Comparison of ENCODE assay signal across 10 mouse cellular contexts in the genomic region with DNA sequence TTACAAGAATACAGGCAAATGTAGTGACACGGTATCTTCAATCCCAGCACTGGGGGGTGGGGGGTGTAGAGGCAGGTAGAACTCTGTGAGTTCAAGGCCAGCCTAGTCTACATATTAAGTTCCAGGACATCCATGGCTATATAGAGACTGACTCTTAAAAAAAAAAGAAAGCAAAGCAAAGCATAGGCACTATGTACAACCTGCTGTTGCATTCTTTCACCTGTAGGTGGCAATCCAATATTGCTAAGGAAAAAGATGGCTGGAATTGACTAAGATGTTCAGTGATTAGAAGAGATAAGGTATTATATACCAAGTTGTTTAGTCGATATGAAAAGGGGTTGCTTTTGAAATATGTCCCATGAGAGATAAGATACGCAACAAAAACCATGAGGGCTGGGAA. TPM values are rescaled to one million over a fixed set of nuclear protein-coding genes. Genes with fewer than 3 reads are reported as not detected.
DNase-seq lines count a peak whose midpoint lies in the region; ATAC-seq lines count a peak whose summit lies in the region.
"Had no signal": no experiment of that assay in that cellular context is flagged by ENCODE, and none has a peak within 500 bp of the region (broad histone marks: within the 10 kb centered on the region; RNA-seq: fewer than 3 reads in every experiment).

No protein-coding gene starts in this region.

- no peaks in the 10 kb centered on the region for H3K27me3 ChIP-seq in neural tube, embryonic 14.5 days (ENCODE audit: control insufficient read depth, insufficient read depth, low read length)
- H3K27me3 ChIP-seq: embryonic facial prominence, embryonic 13.5 days; liver, embryonic 13.5 days had no signal

- H3K4me3 ChIP-seq in neural tube, embryonic 14.5 days (ENCODE audit: low read depth, low read length): no peak overlapping the region
- H3K4me3 ChIP-seq: embryonic facial prominence, embryonic 13.5 days; liver, embryonic 13.5 days had no signal

- WGBS in neural tube, embryonic 14.5 days: 69% methylated on average over 3 of the region's 3 CpGs

- no peak overlapping the region for H3K27ac ChIP-seq in neural tube, embryonic 14.5 days (ENCODE audit: low read depth, low read length)
- H3K27ac ChIP-seq: embryonic facial prominence, embryonic 13.5 days; liver, embryonic 13.5 days had no signal

- no peaks in the 10 kb centered on the region for H3K36me3 ChIP-seq in neural tube, embryonic 14.5 days (ENCODE audit: control insufficient read depth, insufficient read depth, low read length)
- H3K36me3 ChIP-seq: embryonic facial prominence, embryonic 13.5 days had no signal

- H3K4me1 ChIP-seq in neural tube, embryonic 14.5 days (ENCODE audit: control insufficient read depth, insufficient read depth, low read length): no peaks in the 10 kb centered on the region
- H3K4me1 ChIP-seq: embryonic facial prominence, embryonic 13.5 days had no signal

- H3K4me2 ChIP-seq in neural tube, embryonic 14.5 days (ENCODE audit: low read depth, low read length): no peak overlapping the region
- H3K4me2 ChIP-seq: embryonic facial prominence, embryonic 13.5 days; liver, embryonic 13.5 days had no signal

- DNase-seq in kidney, adult 8-10 months: peak; percentile 36 to 39
- DNase-seq in kidney, adult 11 months: no peak
- DNase-seq in CD4-positive helper T cell, adult 2 months (ENCODE audit: low read depth, low spot score): peak; percentile 78
- peak; percentile 83 for DNase-seq in NIH3T3 (ENCODE audit: low read depth)
- DNase-seq in embryo, embryonic 11 days: peak; percentile 72
- peak; percentile 39 to 79 for DNase-seq in kidney, postnatal 25 days
- DNase-seq in urinary bladder, postnatal 25 days (ENCODE audit: low spot score): no peak
- DNase-seq: liver, embryonic 13.5 days had no signal

- no peaks in the 10 kb centered on the region for H3K9me3 ChIP-seq in neural tube, embryonic 14.5 days (ENCODE audit: control insufficient read depth, low read length)
- H3K9me3 ChIP-seq: embryonic facial prominence, embryonic 13.5 days; liver, embryonic 13.5 days had no signal

- H3K9ac ChIP-seq in neural tube, embryonic 14.5 days (replicated peaks; ENCODE audit: low read depth, low read length): no peak overlapping the region
- H3K9ac ChIP-seq: embryonic facial prominence, embryonic 13.5 days; liver, embryonic 13.5 days had no signal

- peak; percentile 61; the same call in 1 of the 2 replicates for ATAC-seq in neural tube, embryonic 14.5 days (ENCODE audit: low read depth)

RNA-seq across cellular contexts. Expression of gene Atp13a3, which starts 31.5 kb away (rescaled TPM):
- 13.0 and 15.1 TPM in 2 replicates for polyA plus RNA-seq in neural tube, embryonic 14.5 days (2014; fragmentation: Nextera tagmentation; extraction: Ambion mirVana)

Comparison
In these comparisons a context has a peak if more than half of its experiments do, and no peak if none do; other contexts are left out.
1. DNase-seq: peak in kidney, adult 8-10 months (2 of 2), CD4-positive helper T cell, adult 2 months (single experiment), NIH3T3 (single experiment), embryo, embryonic 11 days (single experiment) and kidney, postnatal 25 days (2 of 2); none in kidney, adult 11 months (single experiment) and urinary bladder, postnatal 25 days (single experiment).